Mouse (Mus musculus) testis, adult 2 months (tissue): ENCODE results near the gene Gm13124.

Source experiments
- CTCF ChIP-seq: fragments of 200-500 bp; IDR thresholded peaks from 2 replicates; pipeline ENCODE4 v1.5.1; 2012; ENCODE audit warnings: low read depth, mild to moderate bottlenecking, inconsistent platforms, low read length, moderate library complexity; ENCODE audit not compliant: control insufficient read depth, insufficient read depth, insufficient replicate concordance
- POLR2A ChIP-seq: fragments of 200-500 bp; IDR thresholded peaks from 2 replicates; pipeline ENCODE4 v1.6.1; 2012; ENCODE audit warnings: low read depth, mild to moderate bottlenecking, inconsistent platforms, low read length, moderate library complexity; ENCODE audit not compliant: control insufficient read depth

DNA sequence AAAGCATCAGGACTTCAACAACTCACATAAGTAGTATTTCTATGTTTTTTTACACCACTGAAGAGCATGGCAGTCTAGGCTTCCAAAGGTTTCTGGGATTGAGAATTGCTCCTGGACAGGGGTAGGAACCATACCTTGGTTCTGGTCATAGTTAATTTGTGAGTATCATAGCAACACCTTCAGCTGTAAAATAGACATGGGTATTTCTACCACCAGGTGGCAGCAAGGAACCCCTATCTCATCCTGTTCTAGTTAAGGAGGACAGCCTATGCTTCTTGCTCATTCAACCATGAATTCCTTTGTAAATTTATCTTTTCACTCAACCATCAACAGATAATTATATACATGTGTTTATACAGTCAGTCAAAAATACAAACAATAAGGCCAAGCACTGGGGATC lies 5.1 kb downstream of the Gm13124 start:
- TF ChIP-seq CTCF (no peak), POLR2A (no peak)
